Mouse (Mus musculus): ENCODE measurements at regions not wholly inside any gene's neighbourhood (a gene's known extent, or its start where the extent isn't known, plus 50 kb on each side); places are given as distances from the start of the nearest gene placed in this dataset.

GRCm38 (mm10) chr14:76188105-76188645 is 77.5 kb downstream of the Nufip1 start:
- in situ Hi-C loops (cut with MseI, MboI), result loop anchor here in 1 of 2 experiments (25.0 kb wide), 1 partner anchor 274 kb away; no protein-coding TSS in a partner anchor

- in situ Hi-C loops (cut with MseI, MboI), result loop anchor here in 1 of 2 experiments (25.0 kb wide), 1 partner anchor 267 kb away; no protein-coding TSS in a partner anchor
Observed at GRCm38 (mm10) chr14:76195324-76195723, 84.6 kb downstream of the Nufip1 start.

GRCm38 (mm10) chr14:76197357-76197756 is 86.7 kb downstream of the Nufip1 start:
- in situ Hi-C loops (cut with MseI, MboI), result loop anchor here in 1 of 2 experiments (25.0 kb wide), 1 partner anchor 265 kb away; no protein-coding TSS in a partner anchor

DNA sequence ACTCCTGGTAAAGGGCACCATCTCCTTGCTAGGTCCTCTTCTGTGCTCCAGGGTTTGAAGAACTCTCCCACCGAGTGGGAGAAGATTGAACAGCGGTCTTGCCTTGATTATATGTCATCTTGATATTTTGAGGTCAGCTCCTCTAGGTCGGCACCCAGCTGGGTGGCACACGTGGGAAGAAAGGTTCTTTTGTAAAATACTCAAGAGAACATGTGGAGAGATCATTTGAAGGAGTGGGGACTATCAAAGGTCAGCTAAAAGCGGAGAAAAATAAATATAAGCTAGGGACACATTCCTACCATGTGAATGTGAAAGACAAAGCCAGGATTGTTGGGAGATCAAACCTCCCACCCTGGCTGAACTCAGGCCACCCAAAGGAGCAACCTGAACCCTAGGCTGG is 87.7 kb downstream of the Nufip1 start:
- in situ Hi-C loops (cut with MseI, MboI), result loop anchor here in 1 of 2 experiments (25.0 kb wide), 1 partner anchor 264 kb away; no protein-coding TSS in a partner anchor

GRCm38 (mm10) chr14:76202595-76202994 is 91.9 kb downstream of the Nufip1 start:
- in situ Hi-C loops (cut with MseI, MboI), result no loop called here

GRCm38 (mm10) chr14:76203135-76203534 is 92.4 kb downstream of the Nufip1 start:
- in situ Hi-C loops (cut with MseI, MboI), result no loop called here

DNA sequence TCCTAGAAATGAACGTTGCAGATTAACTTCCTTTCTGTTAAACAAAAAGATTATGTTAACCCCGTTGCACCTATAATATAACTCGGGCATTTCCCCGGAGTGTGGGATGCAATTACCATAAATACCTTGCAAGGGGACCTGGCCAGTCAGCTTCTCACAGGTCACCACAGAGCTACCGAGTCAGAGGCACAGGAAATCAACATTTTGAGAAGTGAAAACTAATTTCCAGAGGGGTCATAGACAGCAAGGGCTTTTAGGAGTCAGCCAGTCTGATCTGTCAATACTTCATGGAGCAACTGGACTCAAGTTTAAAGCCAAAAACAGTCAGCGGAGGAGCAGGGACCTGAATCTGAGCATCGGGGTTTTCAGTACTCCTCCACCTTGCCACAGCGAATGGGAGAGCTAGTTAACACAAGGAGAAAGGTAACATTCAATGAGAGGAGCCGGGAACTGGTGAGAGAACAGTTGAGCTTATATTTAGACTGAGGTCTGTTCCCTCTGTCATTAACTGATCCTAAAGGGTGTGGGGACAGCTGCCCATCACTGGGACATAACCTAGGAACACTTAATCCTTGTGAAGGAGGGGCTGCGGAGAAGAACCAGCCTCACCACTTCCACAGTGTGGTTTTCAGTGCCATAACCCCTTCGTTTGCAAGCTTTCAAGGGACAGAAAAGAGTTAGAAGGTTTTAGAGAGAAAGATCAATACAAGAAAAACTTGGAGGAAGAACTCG is 105.9 kb downstream of the Nufip1 start:
- in situ Hi-C loops (cut with MseI, MboI), result no loop called here

GRCm38 (mm10) chr14:76217178-76217500 is 106.4 kb downstream of the Nufip1 start:
- in situ Hi-C loops (cut with MseI, MboI), result no loop called here

DNA sequence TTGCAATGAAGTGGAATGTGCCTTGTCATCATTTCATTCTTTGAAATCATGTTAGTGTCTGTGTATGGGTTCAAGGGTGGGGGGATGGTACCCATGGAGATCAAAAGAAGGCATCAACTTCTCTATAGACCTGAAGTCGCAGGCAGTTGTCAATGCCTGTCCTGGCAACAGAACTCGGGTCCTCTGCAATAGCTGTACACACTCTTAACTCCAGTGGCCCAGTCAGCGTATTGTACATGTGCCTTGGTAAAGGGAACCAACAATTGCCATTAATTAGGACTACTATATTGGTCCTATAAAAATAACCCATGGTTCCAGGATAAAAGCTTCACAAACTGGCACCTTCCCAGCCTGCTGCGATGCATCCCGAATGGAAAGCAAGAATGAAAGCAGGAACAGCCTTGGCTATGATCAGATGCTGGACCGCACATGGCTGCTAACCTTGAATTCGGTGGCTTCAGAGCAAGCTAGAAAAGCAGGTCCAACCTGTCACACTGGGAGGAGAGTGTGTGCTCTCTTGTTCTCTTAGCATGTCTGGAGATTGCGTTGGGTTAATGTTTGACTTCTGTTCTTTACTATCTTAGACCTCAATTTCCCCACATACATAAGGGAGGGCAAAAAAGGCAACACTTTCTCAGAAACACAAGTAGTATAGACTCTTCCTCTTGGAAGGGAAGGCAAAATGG is 107.0 kb downstream of the Nufip1 start:
- in situ Hi-C loops (cut with MseI, MboI), result no loop called here

DNA sequence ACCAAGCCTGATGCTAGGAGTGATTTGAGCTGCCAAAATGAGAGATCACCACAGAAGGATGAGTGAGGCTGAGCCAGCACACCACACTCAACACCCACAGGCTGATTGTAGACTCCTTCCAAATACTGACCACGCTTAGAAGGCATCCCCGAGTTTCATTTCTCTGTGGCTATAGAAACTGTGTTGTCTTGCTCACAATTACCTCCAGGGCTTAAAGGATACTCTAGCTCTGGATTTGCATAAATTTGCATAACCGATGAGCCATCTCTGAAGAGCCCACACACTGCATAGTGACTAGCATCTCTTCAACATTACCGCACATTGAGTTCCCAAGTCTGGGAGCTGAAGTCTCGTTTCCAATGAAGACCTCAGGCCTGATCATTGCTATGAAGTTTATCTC is 110.3 kb downstream of the Nufip1 start:
- in situ Hi-C loops (cut with MseI, MboI), result no loop called here

GRCm38 (mm10) chr14:76221617-76222319 is 111.1 kb downstream of the Nufip1 start:
- in situ Hi-C loops (cut with MseI, MboI), result no loop called here

GRCm38 (mm10) chr14:76222320-76222626 is 111.6 kb downstream of the Nufip1 start:
- in situ Hi-C loops (cut with MseI, MboI), result no loop called here

GRCm38 (mm10) chr14:76223036-76223650 is 112.5 kb downstream of the Nufip1 start:
- in situ Hi-C loops (cut with MseI, MboI), result no loop called here

- in situ Hi-C loops (cut with MseI, MboI), result no loop called here
Observed at GRCm38 (mm10) chr14:76223903-76224302, 113.2 kb downstream of the Nufip1 start.

- in situ Hi-C loops (cut with MseI, MboI), result no loop called here
Observed at GRCm38 (mm10) chr14:76225532-76225931, 114.8 kb downstream of the Nufip1 start.

GRCm38 (mm10) chr14:76226621-76227297 is 116.1 kb downstream of the Nufip1 start:
- in situ Hi-C loops (cut with MseI, MboI), result no loop called here

DNA sequence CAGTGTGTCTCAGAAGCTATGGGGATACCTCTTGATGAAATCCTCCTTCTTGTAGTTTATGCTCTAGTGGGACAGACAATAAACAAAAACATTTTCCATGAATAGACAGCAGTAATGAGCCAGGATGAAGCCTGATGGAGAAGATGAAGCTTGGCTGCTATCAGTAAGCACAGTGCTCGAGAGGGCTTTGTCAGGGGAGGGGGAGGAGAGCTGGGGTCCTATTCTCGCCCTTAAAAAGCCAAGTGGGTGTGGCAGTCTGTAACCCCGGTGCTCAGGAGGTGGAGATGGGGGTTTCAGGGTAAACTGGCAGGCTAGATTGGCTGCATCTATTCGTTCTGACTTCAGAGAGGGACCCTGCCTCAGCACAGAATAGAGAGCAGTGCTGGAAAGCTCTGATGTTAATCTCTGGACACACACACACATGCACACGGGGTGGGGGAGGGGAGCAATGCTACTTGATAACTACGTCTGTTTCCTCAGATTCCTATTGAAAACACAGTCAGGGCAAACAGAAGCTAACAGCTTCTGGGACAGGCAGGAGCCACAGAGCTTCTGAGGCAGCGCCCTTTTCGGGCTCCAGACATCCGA is 118.4 kb downstream of the Nufip1 start:
- in situ Hi-C loops (cut with MseI, MboI), result no loop called here

GRCm38 (mm10) chr14:76239856-76240493 is 129.3 kb downstream of the Nufip1 start:
- in situ Hi-C loops (cut with MseI, MboI), result no loop called here

GRCm38 (mm10) chr14:76243581-76244337 is 133.1 kb downstream of the Nufip1 start:
- in situ Hi-C loops (cut with MseI, MboI), result no loop called here

Measured in mouse trophoblast stem cell (cell line).